Mouse (Mus musculus): ENCODE measurements around the gene Sh2d1b1. TPM values are rescaled to one million over a fixed set of nuclear protein-coding genes. Genes with fewer than 3 reads are reported as not detected.

Gene Sh2d1b1
- polyA plus RNA-seq (2014; fragmentation: Illumina TruSeq; extraction: RNeasy Lipid Tissue Mini Kit (QIAGEN cat#74804); ENCODE audit: low read depth, low replicate concordance), result 2.4 TPM

DNA sequence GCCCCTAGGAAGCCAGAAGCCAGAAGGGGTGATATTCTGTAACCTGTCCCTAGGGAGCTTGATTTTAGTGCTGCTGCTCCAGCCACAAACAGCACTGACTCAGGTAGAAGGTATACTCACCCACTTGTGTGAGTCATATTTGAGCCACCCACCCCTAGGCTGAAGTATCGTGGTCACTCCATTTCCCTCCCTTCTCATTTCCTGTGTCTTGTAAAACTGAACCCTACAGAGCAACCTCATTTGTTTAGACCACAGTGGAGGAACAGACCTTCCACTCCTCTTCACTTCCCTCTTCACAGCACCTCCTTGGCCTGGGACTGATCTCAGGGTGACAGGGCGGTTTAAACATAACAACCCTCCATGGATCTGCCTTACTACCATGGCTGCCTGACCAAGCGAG, at the start of gene Sh2d1b1:
Sh2d1b1 (plus strand) TSS at position 305 of the 400 bp plus-strand sequence.

DNA sequence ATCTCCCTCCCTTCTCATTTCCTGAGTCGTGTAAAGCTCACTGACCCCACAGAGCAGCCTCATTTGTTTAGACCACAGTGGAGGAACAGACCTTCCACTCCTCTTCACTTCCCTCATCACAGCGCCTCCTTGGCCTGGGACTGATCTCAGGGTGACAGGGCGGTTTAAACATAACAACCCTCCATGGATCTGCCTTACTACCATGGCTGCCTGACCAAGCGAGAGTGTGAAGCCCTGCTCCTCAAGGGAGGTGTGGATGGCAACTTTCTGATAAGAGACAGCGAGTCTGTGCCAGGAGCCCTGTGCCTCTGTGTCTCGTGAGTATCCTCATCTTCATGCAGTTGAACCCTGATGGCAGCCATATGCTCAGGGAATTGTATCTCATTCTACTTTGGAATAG, 44.4 kb upstream of the Sh2d1b1 start, which contains the start of gene Sh2d1b2:
Sh2d1b2 (plus strand) TSS at position 62 of the 400 bp plus-strand sequence.

DNA sequence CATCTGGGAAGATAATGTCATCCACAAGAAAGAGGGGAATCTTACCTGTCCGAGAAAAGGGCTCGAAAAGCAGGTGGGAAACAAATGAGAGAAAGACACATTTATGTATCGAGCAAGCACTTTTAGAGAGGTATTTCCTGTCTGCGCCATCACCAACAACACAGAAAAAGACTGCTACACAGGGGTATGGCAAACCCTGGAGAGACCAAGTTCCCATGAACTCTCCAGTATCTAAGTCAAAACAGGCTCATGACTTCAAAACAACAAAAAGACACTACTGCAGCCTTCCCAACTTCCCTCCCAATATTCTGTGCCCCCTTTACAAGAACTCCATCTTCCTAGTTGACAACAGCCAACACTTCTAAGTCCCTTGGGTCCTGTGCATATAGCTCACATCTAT, 29.1 kb downstream of the Sh2d1b1 start, which contains the start of gene Gm7694:
Gm7694 (minus strand) TSS at position 101 of the 400 bp plus-strand sequence.

DNA sequence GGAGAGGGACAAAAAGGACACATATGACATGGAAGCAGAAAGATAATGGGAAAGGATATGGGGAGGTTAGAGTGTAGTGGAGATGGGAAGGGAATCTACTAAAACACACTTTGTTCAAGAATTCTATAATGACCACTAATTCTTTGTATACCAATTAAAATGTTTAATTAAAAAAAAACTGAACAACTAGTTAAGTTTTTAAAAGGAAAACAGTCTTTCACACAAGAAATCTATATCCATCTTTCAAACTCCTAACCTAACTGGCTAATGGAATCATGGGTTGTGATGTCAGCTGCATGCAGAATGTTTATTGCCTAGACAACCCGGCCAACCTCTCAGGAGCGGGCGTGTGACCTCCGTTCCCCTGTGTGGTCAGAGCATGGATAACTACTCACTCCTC, 31.4 kb downstream of the Sh2d1b1 start, which contains the start of gene Spata46:
Spata46 (plus strand) TSS at position 301 of the 400 bp plus-strand sequence.

Other genes with a start within 250 kb of the Sh2d1b1 start
- gene Ddr2, start 166.6 kb upstream of the Sh2d1b1 start, polyA plus RNA-seq (2014; fragmentation: Illumina TruSeq; extraction: RNeasy Lipid Tissue Mini Kit (QIAGEN cat#74804); ENCODE audit: low read depth, low replicate concordance), result 26.7 TPM
- gene Uap1, start 102.4 kb upstream of the Sh2d1b1 start, polyA plus RNA-seq (2014; fragmentation: Illumina TruSeq; extraction: RNeasy Lipid Tissue Mini Kit (QIAGEN cat#74804); ENCODE audit: low read depth, low replicate concordance), result 44.1 TPM
- gene Uhmk1, start 61.9 kb upstream of the Sh2d1b1 start, polyA plus RNA-seq (2014; fragmentation: Illumina TruSeq; extraction: RNeasy Lipid Tissue Mini Kit (QIAGEN cat#74804); ENCODE audit: low read depth, low replicate concordance), result 183 TPM
- gene Sh2d1b2, start 44.6 kb upstream of the Sh2d1b1 start, polyA plus RNA-seq (2014; fragmentation: Illumina TruSeq; extraction: RNeasy Lipid Tissue Mini Kit (QIAGEN cat#74804); ENCODE audit: low read depth, low replicate concordance), result not detected
- 2.9 TPM for gene Gm7694, start 29.0 kb downstream of the Sh2d1b1 start, polyA plus RNA-seq (2014; fragmentation: Illumina TruSeq; extraction: RNeasy Lipid Tissue Mini Kit (QIAGEN cat#74804); ENCODE audit: low read depth, low replicate concordance)
- gene Spata46, start 31.5 kb downstream of the Sh2d1b1 start, polyA plus RNA-seq (2014; fragmentation: Illumina TruSeq; extraction: RNeasy Lipid Tissue Mini Kit (QIAGEN cat#74804); ENCODE audit: low read depth, low replicate concordance), result not detected

Data from adrenal gland, adult 10 weeks (tissue).